Mouse (Mus musculus) embryonic fibroblast, embryonic 13.5 days (primary cell): ENCODE data around the gene 4933425L06Rik.

Source experiments
- CTCF ChIP-seq: IDR thresholded peaks from 2 replicates; pipeline ENCODE4 v1.5.1; 2011; ENCODE audit warnings: mild to moderate bottlenecking, control low read depth, low read length, moderate library complexity, borderline replicate concordance; ENCODE audit not compliant: insufficient read depth
- POLR2A ChIP-seq: IDR thresholded peaks from 2 replicates; pipeline ENCODE4 v1.6.1; 2011; ENCODE audit warnings: low read depth, mild to moderate bottlenecking, control low read depth, low read length, moderate library complexity

GRCm38 (mm10) chr13:105051432-105051831 lies 30.5 kb upstream of the 4933425L06Rik start:
- TF ChIP-seq CTCF (no peak), POLR2A (no peak)
